Comparison of ENCODE assay signal across 17 mouse cellular contexts in genomic region chr1:88223591-88223990, GRCm38 (mm10). TPM values are rescaled to one million over a fixed set of nuclear protein-coding genes. Genes with fewer than 3 reads are reported as not detected.
DNase-seq lines count a peak whose midpoint lies in the region; ATAC-seq lines count a peak whose summit lies in the region.
"Had no signal": no experiment of that assay in that cellular context is flagged by ENCODE, and none has a peak within 500 bp of the region (broad histone marks: within the 10 kb centered on the region; RNA-seq: fewer than 3 reads in every experiment).

No protein-coding gene starts in this region.

- peak; percentile 34 for DNase-seq in adrenal gland, postnatal 10 days
- DNase-seq in adrenal gland, adult 8-10 months: no peak
- DNase-seq in kidney, postnatal 14 days: peak; percentile 21
- DNase-seq in kidney, adult 8-10 months: no peak
- peak; percentile 31 for DNase-seq in urinary bladder, adult 2 months (ENCODE audit: low spot score)
- no peak for DNase-seq in urinary bladder, postnatal 10 days (ENCODE audit: low spot score)
- DNase-seq in testis, postnatal 14 days (ENCODE audit: low spot score): peak; percentile 18
- DNase-seq: embryo, embryonic 11 days; left cerebral cortex, postnatal 4 days; retina, postnatal 1 day had no signal

- no peak overlapping the region for H3K4me2 ChIP-seq in kidney, embryonic 16.5 days (replicated peaks; ENCODE audit: low read depth, low read length)
- H3K4me2 ChIP-seq: forebrain, embryonic 12.5 days had no signal

- no peak overlapping the region for H3K27ac ChIP-seq in kidney, embryonic 16.5 days (ENCODE audit: low read length)
- H3K27ac ChIP-seq: forebrain, embryonic 12.5 days; layer of hippocampus, adult 2 months; macrophage had no signal

- H3K36me3 ChIP-seq in kidney, embryonic 16.5 days (ENCODE audit: insufficient read depth, low read length): no peaks in the 10 kb centered on the region
- H3K36me3 ChIP-seq: forebrain, embryonic 12.5 days had no signal

- peaks cover 37% of the 10 kb centered on the region for H3K9me3 ChIP-seq in kidney, embryonic 16.5 days (ENCODE audit: low read length)

- no peak for ATAC-seq in kidney, embryonic 16.5 days (ENCODE audit: low FRiP score, low TSS enrichment)
- ATAC-seq: inflammation-experienced regulatory T-cells, adult 6 months had no signal

- no peaks in the 10 kb centered on the region for H3K27me3 ChIP-seq in kidney, embryonic 16.5 days (ENCODE audit: insufficient read depth, low read length)
- H3K27me3 ChIP-seq: forebrain, embryonic 12.5 days had no signal

- WGBS in kidney, embryonic 16.5 days: 52% methylated on average over 1 of the region's 1 CpGs

- no peaks in the 10 kb centered on the region for H3K4me1 ChIP-seq in kidney, embryonic 16.5 days (ENCODE audit: insufficient read depth, low read length)
- H3K4me1 ChIP-seq: forebrain, embryonic 12.5 days had no signal

- no peak overlapping the region for H3K9ac ChIP-seq in kidney, embryonic 16.5 days (replicated peaks; ENCODE audit: low read length)
- H3K9ac ChIP-seq: forebrain, embryonic 12.5 days had no signal

- no peak overlapping the region for H3K4me3 ChIP-seq in kidney, embryonic 16.5 days (ENCODE audit: low read length)
- H3K4me3 ChIP-seq: forebrain, embryonic 12.5 days; layer of hippocampus, adult 2 months had no signal

RNA-seq across cellular contexts. Expression of gene Mroh2a, which starts 3.2 kb away (rescaled TPM):
- total RNA-seq in adrenal gland, postnatal 10 days (2021): 1 to 10 TPM in 1 of 2 experiments, under 1 TPM in 1; 0.67 to 1.3 TPM
- total RNA-seq in adrenal gland, adult 8-10 months (2022): under 1 TPM in 2 of 4 experiments, not detected in 2; 0.10 to 0.16 TPM
- 0.24 and 0.29 TPM in 2 replicates for polyA plus RNA-seq in urinary bladder, adult 2 months (2012; rRNA removed)
- polyA plus RNA-seq in kidney, embryonic 16.5 days (2015; fragmentation: Nextera tagmentation; extraction: Ambion mirVana): 1.3 and 2.8 TPM in 2 replicates

RNA-seq across cellular contexts. Expression of gene Ugt1a1, which starts 11.8 kb away (rescaled TPM):
- 100 to 1,000 TPM in 1 of 2 experiments, 10 to 100 TPM in 1; 40.3 to 102 TPM for total RNA-seq in adrenal gland, postnatal 10 days (2021)
- 10 to 100 TPM in 2 of 4 experiments, under 1 TPM in 2; 0.40 to 83.2 (median 28.8) TPM for total RNA-seq in adrenal gland, adult 8-10 months (2022)
- 9.0 and 11.0 TPM in 2 replicates for polyA plus RNA-seq in urinary bladder, adult 2 months (2012; rRNA removed)
- 2.4 TPM in 2 replicates for polyA plus RNA-seq in kidney, embryonic 16.5 days (2015; fragmentation: Nextera tagmentation; extraction: Ambion mirVana)
- total RNA-seq: layer of hippocampus, adult 2 months had no signal
- polyA plus RNA-seq: forebrain, embryonic 12.5 days; heart, embryonic 14.5 days; inflammation-experienced regulatory T-cells, adult 6 months; macrophage had no signal

RNA-seq across cellular contexts. Expression of gene Dnajb3, which starts 18.0 kb away (rescaled TPM):
- 1 to 10 TPM; 3.0 to 3.9 TPM for total RNA-seq in adrenal gland, postnatal 10 days (2021)
- 1 to 10 TPM; 1.8 to 4.7 (median 3.3) TPM for total RNA-seq in adrenal gland, adult 8-10 months (2022)
- polyA plus RNA-seq in urinary bladder, adult 2 months (2012; rRNA removed): 1.3 and 1.7 TPM in 2 replicates
- polyA plus RNA-seq in kidney, embryonic 16.5 days (2015; fragmentation: Nextera tagmentation; extraction: Ambion mirVana): 10.4 and 11.2 TPM in 2 replicates
- total RNA-seq: monocyte, adult 5-6 weeks had no signal
- polyA plus RNA-seq: macrophage had no signal

RNA-seq across cellular contexts. Expression of gene Ugt1a2, which starts 23.2 kb away (rescaled TPM):
- total RNA-seq in adrenal gland, postnatal 10 days (2021): under 1 TPM; 0.18 to 0.61 TPM
- under 1 TPM in 3 of 4 experiments, not detected in 1; 0.24 to 0.51 (median 0.28) TPM for total RNA-seq in adrenal gland, adult 8-10 months (2022)
- 0.77 and 1.6 TPM in 2 replicates for polyA plus RNA-seq in urinary bladder, adult 2 months (2012; rRNA removed)
- 68.4 and 84.9 TPM in 2 replicates for polyA plus RNA-seq in kidney, embryonic 16.5 days (2015; fragmentation: Nextera tagmentation; extraction: Ambion mirVana)
- total RNA-seq: layer of hippocampus, adult 2 months had no signal
- polyA plus RNA-seq: forebrain, embryonic 12.5 days; heart, embryonic 14.5 days; inflammation-experienced regulatory T-cells, adult 6 months had no signal

RNA-seq across cellular contexts. Expression of gene Hjurp, which starts 53.8 kb away (rescaled TPM):
- total RNA-seq in adrenal gland, postnatal 10 days (2021): 10 to 100 TPM; 63.8 to 91.9 TPM
- 10 to 100 TPM; 33.0 to 55.0 (median 43.2) TPM for total RNA-seq in adrenal gland, adult 8-10 months (2022)
- 62.9 and 67.6 TPM in 2 replicates for polyA plus RNA-seq in urinary bladder, adult 2 months (2012; rRNA removed)
- polyA plus RNA-seq in kidney, embryonic 16.5 days (2015; fragmentation: Nextera tagmentation; extraction: Ambion mirVana): 168 and 187 TPM in 2 replicates

Comparison
In these comparisons a context has a peak if more than half of its experiments do, and no peak if none do; other contexts are left out.
1. DNase-seq: peak in adrenal gland, postnatal 10 days (single experiment), kidney, postnatal 14 days (single experiment), urinary bladder, adult 2 months (single experiment) and testis, postnatal 14 days (single experiment); none in adrenal gland, adult 8-10 months (single experiment), kidney, adult 8-10 months (0 of 2) and urinary bladder, postnatal 10 days (single experiment).